Mouse (Mus musculus) small intestine, adult 2 months (tissue): ENCODE results near the gene Atp6v1fnb.

Experiments
- CTCF ChIP-seq: fragments of 200-500 bp; IDR thresholded peaks from 2 replicates; pipeline ENCODE4 v1.5.1; 2012; ENCODE audit warnings: low read depth, mild to moderate bottlenecking, control low read depth, inconsistent platforms, low read length, moderate library complexity, mixed read lengths; ENCODE audit not compliant: insufficient replicate concordance, insufficient read length; ENCODE audit errors: extremely low read depth
- POLR2A ChIP-seq: fragments of 200-500 bp; IDR thresholded peaks from 2 replicates; pipeline ENCODE4 v1.6.1; 2012; ENCODE audit warnings: low read depth, mild to moderate bottlenecking, control low read depth, inconsistent platforms, low read length, moderate library complexity

DNA sequence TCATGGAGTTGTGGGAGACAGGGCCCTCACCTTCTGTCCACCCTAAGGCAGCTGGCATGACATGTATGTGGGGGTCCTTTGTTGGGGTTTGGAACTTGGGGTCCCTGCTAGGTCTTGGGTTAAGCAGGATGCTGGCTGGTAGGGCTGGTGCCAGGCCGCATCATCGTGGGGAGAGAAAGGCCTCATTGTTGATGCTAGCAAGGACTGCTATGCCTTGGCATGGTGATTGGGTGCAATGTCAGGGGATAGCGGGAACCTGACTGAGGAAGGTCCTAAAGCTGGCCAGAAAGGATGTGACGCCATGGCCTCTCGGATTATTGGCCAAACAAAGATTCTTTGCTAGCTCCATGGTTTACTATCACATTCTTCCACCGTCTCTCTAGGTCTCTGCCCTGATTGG is 31.4 kb upstream of the Atp6v1fnb start:
- TF ChIP-seq CTCF: no peak
- no peak for TF ChIP-seq POLR2A
